Mouse (Mus musculus) embryonic facial prominence, embryonic 12.5 days (tissue): Measurements from ENCODE around the gene Mcfd2. TPM values are rescaled to one million over a fixed set of nuclear protein-coding genes. Genes with fewer than 3 reads are reported as not detected.

Experiments used
- ATAC-seq: fragments of 200-750 bp; cut with Nextera tagmentation; 2 replicates; pipeline ENCODE4 v1.8.0; 2017; ENCODE audit not compliant: insufficient number of reproducible peaks, insufficient read depth, low FRiP score, low TSS enrichment
- H3K27ac ChIP-seq: fragments of 300-500 bp; sonication (generic); 2 replicates; pipeline ENCODE4 v1.5.1; 2016; ENCODE audit warnings: mild to moderate bottlenecking
- H3K27me3 ChIP-seq: fragments of 300-500 bp; sonication (generic); 2 replicates; pipeline ENCODE4 v1.6.1; 2016; ENCODE audit warnings: mild to moderate bottlenecking, moderate library complexity
- H3K36me3 ChIP-seq: fragments of 300-500 bp; sonication (generic); 2 replicates; pipeline ENCODE4 v1.6.1; 2016; ENCODE audit warnings: mild to moderate bottlenecking
- H3K4me1 ChIP-seq: fragments of 300-500 bp; sonication (generic); 2 replicates; pipeline ENCODE4 v1.6.1; 2016
- H3K4me2 ChIP-seq: fragments of 300-500 bp; sonication (generic); replicated peaks from 2 replicates; pipeline ENCODE4 v1.6.1; 2016; ENCODE audit warnings: mild to moderate bottlenecking, moderate library complexity
- H3K4me3 ChIP-seq: fragments of 300-500 bp; sonication (generic); 2 replicates; pipeline ENCODE4 v1.5.1; 2016; ENCODE audit warnings: mild to moderate bottlenecking
- H3K9ac ChIP-seq: fragments of 300-500 bp; sonication (generic); 2 replicates; pipeline ENCODE4 v1.6.1; 2016; ENCODE audit warnings: mild to moderate bottlenecking, moderate library complexity
- H3K9me3 ChIP-seq: fragments of 300-500 bp; sonication (generic); 2 replicates; pipeline ENCODE4 v1.6.1; 2016; ENCODE audit warnings: mild to moderate bottlenecking, moderate library complexity
- WGBS: fragments of 180-500 bp; shearing (Covaris S2); methylation state at CpG from one replicate; pipeline ENCODE4 v1.1.7; 2016; 5-methylcytosine and 5-hydroxymethylcytosine counted together
- polyA plus RNA-seq: library from polyadenylated mRNA; unstranded; fragments of >200 nt; fragmentation: Nextera tagmentation; extraction: Ambion mirVana; gene quantifications from 2 replicates; pipeline ENCODE4 v1.2.1, GENCODE M21; 2016

Mcfd2 gene
- polyA plus RNA-seq, 1 experiment from 2014 or later, result 85.1 TPM

DNA sequence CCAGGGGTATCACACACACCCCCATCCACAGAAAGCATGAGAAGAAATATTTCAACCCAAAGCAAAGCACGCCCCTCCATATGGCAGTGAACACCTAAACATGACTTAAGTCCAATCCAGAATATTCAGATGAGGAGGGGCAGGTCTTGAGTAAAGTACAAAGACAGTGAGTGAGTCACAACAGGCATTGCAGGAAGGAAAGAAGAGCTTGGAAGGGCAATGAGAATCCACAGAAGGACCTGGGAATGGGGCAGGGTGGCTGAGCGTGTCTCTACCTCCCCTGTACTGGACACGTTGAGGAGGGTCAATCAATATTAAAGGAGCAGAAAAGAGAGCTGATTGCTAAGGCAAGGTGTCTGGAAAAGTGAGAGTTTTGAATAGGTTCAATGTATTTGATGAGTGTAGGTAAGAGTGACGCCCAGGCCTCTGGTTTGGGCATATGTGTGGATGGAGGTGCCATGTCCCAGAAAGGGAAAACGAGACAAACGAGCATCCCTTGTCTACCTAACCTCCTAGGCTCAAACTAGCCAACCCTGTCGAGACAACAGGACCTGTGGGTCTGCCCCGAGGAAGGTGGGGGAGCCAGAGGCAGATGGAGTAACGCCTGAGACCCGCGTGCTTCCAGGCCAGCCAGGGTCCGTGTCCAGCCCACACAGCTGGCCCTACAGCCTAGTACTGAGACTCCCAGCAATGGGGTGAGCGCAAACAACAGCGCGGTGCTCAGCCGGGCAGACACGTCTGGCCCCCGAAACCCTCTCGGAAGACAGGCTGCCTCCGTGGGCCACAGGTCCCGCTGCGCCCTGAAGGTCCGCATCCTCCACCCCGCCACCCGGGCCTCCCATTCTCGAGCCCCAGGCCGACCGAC, 576 bp downstream of the Mcfd2 start:
- Histone ChIP-seq H3K9me3 (no peaks in the 10 kb centered on the region), H3K9ac (peak overlapping the region; percentile 94), H3K4me2 (peak overlapping the region; percentile 68), H3K27ac (peak overlapping the region; percentile 46; the same call in 1 of the 2 replicates), H3K36me3 (peaks cover 28% of the 10 kb centered on the region), H3K4me3 (peak overlapping the region; percentile 87), H3K4me1 (peaks cover 9% of the 10 kb centered on the region), H3K27me3 (no peaks in the 10 kb centered on the region)
- 7% methylated on average over 28 of the region's 28 CpGs for WGBS
- peak; percentile 80 for ATAC-seq

DNA sequence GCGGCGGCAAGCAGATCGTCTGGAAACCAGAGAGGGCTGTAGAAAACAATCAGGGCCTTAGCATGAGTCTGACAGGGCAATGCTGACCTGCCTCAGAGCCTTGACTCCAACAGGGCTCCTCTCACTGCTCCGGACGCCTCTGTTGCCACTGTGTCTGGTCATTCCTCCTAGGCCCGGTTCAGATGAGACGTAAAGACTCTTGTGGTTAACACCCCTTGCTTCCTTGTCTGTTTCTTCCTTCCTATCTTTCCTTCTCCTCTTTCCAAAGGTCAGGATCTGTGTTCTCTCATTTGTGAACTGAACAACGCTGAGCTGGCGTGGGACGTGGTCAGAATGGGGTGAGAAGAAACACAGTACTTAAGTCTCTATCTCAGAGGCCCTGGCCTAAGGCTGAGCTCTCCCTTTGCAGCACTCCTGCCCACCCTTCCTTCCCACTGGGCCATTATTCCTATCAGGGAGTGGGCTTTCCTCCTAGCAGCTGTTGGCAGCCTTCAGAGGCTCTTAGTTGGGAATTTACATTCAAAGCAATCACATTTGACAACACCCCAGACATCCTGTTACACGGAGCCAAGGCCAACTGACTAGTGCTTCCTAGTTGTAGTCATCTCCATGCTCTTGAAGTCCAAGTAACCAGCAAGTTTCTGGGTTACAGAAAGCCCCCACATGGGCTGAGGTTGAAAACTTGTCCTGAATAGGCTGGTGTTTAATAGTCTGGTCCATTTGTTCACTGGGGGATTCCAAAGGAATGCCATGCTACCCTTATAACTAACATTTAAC, 1.5 kb downstream of the Mcfd2 start:
- 93% methylated on average over 11 of the region's 11 CpGs for WGBS
- Histone ChIP-seq H3K27me3 (no peaks in the 10 kb centered on the region), H3K36me3 (peaks cover 37% of the 10 kb centered on the region), H3K9me3 (no peaks in the 10 kb centered on the region), H3K4me2 (peak overlapping the region; percentile 68), H3K9ac (no peak overlapping the region), H3K4me1 (peaks cover 9% of the 10 kb centered on the region), H3K4me3 (peak overlapping the region; percentile 87), H3K27ac (no peak overlapping the region)
- ATAC-seq, result no peak

- no peak for ATAC-seq
- WGBS, result 95% methylated on average over 6 of the region's 6 CpGs
- H3K4me3 ChIP-seq, result no peak overlapping the region
- H3K36me3 ChIP-seq, result peaks cover 42% of the 10 kb centered on the region
- H3K27ac ChIP-seq, result no peak overlapping the region
- no peaks in the 10 kb centered on the region for H3K9me3 ChIP-seq
- H3K27me3 ChIP-seq, result no peaks in the 10 kb centered on the region
- H3K4me2 ChIP-seq, result no peak overlapping the region
- no peak overlapping the region for H3K9ac ChIP-seq
- peaks cover 9% of the 10 kb centered on the region for H3K4me1 ChIP-seq
These were observed 2.3 kb downstream of the Mcfd2 start for GRCm38 (mm10) chr17:87263401-87263800.

DNA sequence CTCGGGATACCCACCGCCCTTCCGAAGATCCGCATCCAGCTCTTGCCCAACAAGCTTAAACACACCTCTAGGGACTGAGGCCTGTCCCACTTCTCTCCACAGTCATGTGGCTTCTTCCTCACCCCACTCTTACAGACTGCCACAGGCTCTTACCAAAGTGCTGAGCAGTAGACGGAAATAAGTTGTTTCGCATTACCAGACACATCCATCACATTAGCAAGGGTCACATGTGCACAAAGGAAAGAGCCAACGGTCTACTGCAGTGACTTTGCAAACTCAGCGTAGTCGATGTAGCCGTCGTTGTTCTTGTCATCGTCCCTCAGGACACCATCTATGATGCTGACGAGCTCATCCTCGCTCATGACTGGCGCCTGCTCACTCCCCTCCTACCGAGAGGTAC, 10.1 kb downstream of the Mcfd2 start:
- Histone ChIP-seq H3K9ac (no peak overlapping the region), H3K27ac (no peak overlapping the region), H3K4me1 (no peaks in the 10 kb centered on the region), H3K4me2 (no peak overlapping the region), H3K9me3 (no peaks in the 10 kb centered on the region), H3K4me3 (no peak overlapping the region), H3K36me3 (peaks cover 68% of the 10 kb centered on the region), H3K27me3 (no peaks in the 10 kb centered on the region)
- WGBS, result 86% methylated on average over 16 of the region's 16 CpGs
- ATAC-seq, result no peak

DNA sequence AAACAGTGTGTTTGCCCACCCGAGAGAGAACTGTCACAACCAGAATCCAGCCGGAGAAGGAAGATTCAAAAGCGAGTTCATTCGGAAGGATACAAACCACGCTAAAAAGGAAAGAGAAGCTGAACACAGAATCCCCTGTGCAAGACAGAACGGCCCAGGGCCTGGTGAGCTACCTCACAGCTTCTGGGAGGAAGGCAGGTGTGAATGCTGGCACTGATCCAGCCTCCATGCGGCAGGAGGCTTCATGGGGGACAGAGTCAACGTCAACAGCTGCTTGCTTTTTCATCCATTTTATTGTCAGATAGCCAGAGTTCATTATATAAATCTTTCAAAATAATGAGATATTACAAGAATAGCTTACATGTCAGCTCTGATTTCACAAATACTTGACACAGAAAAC, 11.4 kb downstream of the Mcfd2 start:
- WGBS, result 85% methylated on average over 8 of the region's 8 CpGs
- Histone ChIP-seq H3K4me1 (no peaks in the 10 kb centered on the region), H3K27ac (no peak overlapping the region), H3K4me3 (no peak overlapping the region), H3K9ac (no peak overlapping the region), H3K4me2 (no peak overlapping the region), H3K27me3 (no peaks in the 10 kb centered on the region), H3K36me3 (peaks cover 55% of the 10 kb centered on the region), H3K9me3 (no peaks in the 10 kb centered on the region)
- ATAC-seq, result no peak

DNA sequence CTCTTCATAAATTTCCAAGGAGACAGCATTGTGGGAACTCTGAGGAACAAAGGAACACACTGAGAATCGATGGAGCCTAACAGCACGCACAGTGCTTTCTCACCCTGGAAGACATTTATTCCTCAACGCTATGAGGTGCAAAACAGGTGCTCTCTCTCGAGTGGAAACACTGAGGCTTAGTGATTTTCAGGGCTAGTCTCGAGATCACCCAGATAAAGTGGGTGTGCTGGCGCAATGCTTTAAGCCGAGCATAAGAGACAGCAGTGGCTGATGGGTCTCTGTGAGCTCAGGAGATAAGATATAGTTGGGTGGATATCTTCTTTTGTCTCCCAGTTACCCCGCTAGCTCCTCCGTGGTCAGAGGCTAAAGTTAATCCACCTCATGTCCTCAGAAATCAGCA, 19.6 kb downstream of the Mcfd2 start:
- no peak overlapping the region for H3K4me2 ChIP-seq
- peaks cover 7% of the 10 kb centered on the region; the same call in 1 of the 2 replicates for H3K4me1 ChIP-seq
- no peaks in the 10 kb centered on the region for H3K27me3 ChIP-seq
- H3K9ac ChIP-seq, result no peak overlapping the region
- 0 out of 2 replicates have a peak, but pooled peaks cover 7% of the 10 kb centered on the region for H3K9me3 ChIP-seq
- H3K27ac ChIP-seq, result no peak overlapping the region
- H3K36me3 ChIP-seq, result no peaks in the 10 kb centered on the region
- 84% methylated on average over 9 of the region's 9 CpGs for WGBS
- no peak overlapping the region for H3K4me3 ChIP-seq
- no peak for ATAC-seq

DNA sequence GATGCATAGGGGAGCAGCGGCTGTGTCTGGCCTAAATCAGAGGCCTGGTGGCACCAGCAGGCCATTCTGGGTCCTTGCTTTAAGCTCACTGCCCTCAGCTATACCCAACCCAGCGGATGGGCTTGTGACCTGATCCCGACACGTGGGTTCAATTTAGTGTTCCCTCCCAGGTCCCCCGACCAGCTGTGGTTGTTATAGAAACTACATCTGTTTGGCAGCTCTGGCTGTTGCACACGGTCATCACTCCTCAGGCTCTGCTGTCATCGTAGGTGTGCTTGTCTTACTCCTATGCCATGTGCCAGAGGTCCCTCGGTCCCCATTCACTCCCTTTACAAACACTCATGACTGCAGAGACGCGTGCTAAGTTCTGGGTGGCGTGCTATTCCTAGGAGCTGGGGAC, 27.9 kb downstream of the Mcfd2 start:
- H3K4me3 ChIP-seq, result no peak overlapping the region
- peaks cover 20% of the 10 kb centered on the region for H3K4me1 ChIP-seq
- ATAC-seq, result no peak
- H3K27ac ChIP-seq, result no peak overlapping the region
- no peak overlapping the region for H3K4me2 ChIP-seq
- H3K9ac ChIP-seq, result no peak overlapping the region
- H3K27me3 ChIP-seq, result no peaks in the 10 kb centered on the region
- 43% methylated on average over 11 of the region's 11 CpGs for WGBS
- no peaks in the 10 kb centered on the region for H3K36me3 ChIP-seq
- H3K9me3 ChIP-seq, result 0 out of 2 replicates have a peak, but pooled peaks cover 7% of the 10 kb centered on the region

- H3K27ac ChIP-seq, result no peak overlapping the region
- H3K9ac ChIP-seq, result no peak overlapping the region
- H3K9me3 ChIP-seq, result 0 out of 2 replicates have a peak, but pooled peaks cover 3% of the 10 kb centered on the region
- no peak overlapping the region for H3K4me3 ChIP-seq
- H3K36me3 ChIP-seq, result no peaks in the 10 kb centered on the region
- peaks cover 20% of the 10 kb centered on the region for H3K4me1 ChIP-seq
- no peak for ATAC-seq
- no peak overlapping the region for H3K4me2 ChIP-seq
- 44% methylated on average over 18 of the region's 18 CpGs for WGBS
- no peaks in the 10 kb centered on the region for H3K27me3 ChIP-seq
These were observed 28.7 kb downstream of the Mcfd2 start for GRCm38 (mm10) chr17:87236725-87237650.

GRCm38 (mm10) chr17:87235019-87235418, 30.7 kb downstream of the Mcfd2 start:
- Histone ChIP-seq H3K27ac (no peak overlapping the region), H3K4me3 (no peak overlapping the region), H3K36me3 (no peaks in the 10 kb centered on the region), H3K9ac (no peak overlapping the region), H3K9me3 (no peaks in the 10 kb centered on the region), H3K4me1 (peaks cover 20% of the 10 kb centered on the region), H3K4me2 (no peak overlapping the region), H3K27me3 (no peaks in the 10 kb centered on the region)
- ATAC-seq, result no peak
- 92% methylated on average over 6 of the region's 6 CpGs for WGBS

- H3K4me3 ChIP-seq, result no peak overlapping the region
- ATAC-seq, result no peak
- no peaks in the 10 kb centered on the region for H3K9me3 ChIP-seq
- H3K36me3 ChIP-seq, result no peaks in the 10 kb centered on the region
- H3K4me1 ChIP-seq, result peaks cover 11% of the 10 kb centered on the region
- no peak overlapping the region for H3K4me2 ChIP-seq
- H3K27ac ChIP-seq, result no peak overlapping the region
- H3K27me3 ChIP-seq, result no peaks in the 10 kb centered on the region
- 60% methylated on average over 4 of the region's 4 CpGs for WGBS
- no peak overlapping the region for H3K9ac ChIP-seq
These were observed 37.9 kb downstream of the Mcfd2 start for GRCm38 (mm10) chr17:87227878-87228277.

- no peaks in the 10 kb centered on the region for H3K36me3 ChIP-seq
- H3K4me1 ChIP-seq, result peaks cover 11% of the 10 kb centered on the region
- no peaks in the 10 kb centered on the region for H3K27me3 ChIP-seq
- ATAC-seq, result no peak; the same call in 1 of the 2 replicates
- 33% methylated on average over 10 of the region's 10 CpGs for WGBS
- H3K4me3 ChIP-seq, result no peak overlapping the region
- no peak overlapping the region for H3K4me2 ChIP-seq
- H3K9ac ChIP-seq, result no peak overlapping the region
- H3K9me3 ChIP-seq, result no peaks in the 10 kb centered on the region
- no peak overlapping the region for H3K27ac ChIP-seq
These were observed 39.6 kb downstream of the Mcfd2 start for GRCm38 (mm10) chr17:87226079-87226640.
